Mouse (Mus musculus): ENCODE measurements around the gene Smoc2. TPM values are rescaled to one million over a fixed set of nuclear protein-coding genes. Genes with fewer than 3 reads are reported as not detected.

The Smoc2 gene
- polyA plus RNA-seq, 1 experiment from 2014 or later = 1.3 TPM

DNA sequence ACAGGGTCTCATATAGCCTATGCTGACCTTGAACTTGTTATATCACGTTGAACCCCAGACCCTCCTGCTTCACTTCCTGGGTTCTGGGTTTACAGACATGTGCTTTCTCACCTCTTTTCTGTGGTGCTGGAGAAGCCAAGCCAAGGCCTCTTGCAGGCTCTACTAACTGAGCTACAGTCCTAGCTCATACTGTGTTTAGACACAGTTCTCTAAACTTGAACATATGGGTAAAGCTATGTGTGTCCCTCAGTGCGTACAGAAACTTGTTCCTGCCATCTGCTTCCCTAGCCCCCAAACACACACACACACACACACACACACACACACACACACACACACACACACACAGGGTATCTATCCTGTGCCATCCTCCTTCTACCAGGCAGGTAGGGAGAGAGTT, 100.2 kb downstream of the Smoc2 start:
- Histone ChIP-seq H3K27me3 (replicated peaks; ENCODE audit: control insufficient read depth, insufficient read depth, low read length) (no peaks in the 10 kb centered on the region), H3K4me1 (ENCODE audit: control insufficient read depth, insufficient read depth, low read length) (no peaks in the 10 kb centered on the region), H3K4me3 (ENCODE audit: low read depth, low read length) (no peak overlapping the region), H3K9ac (ENCODE audit: low read length) (no peak overlapping the region), H3K27ac (ENCODE audit: low read depth, low read length) (no peak overlapping the region), H3K4me2 (ENCODE audit: low read length) (no peak overlapping the region), H3K9me3 (replicated peaks; ENCODE audit: control insufficient read depth, low read length) (no peaks in the 10 kb centered on the region), H3K36me3 (ENCODE audit: control insufficient read depth, insufficient read depth, low read length) (no peaks in the 10 kb centered on the region)
- peak; percentile 14 for DNase-seq (ENCODE audit: low spot score)
- WGBS = 80% methylated on average over 2 of the region's 2 CpGs
- peak; percentile 58; the same call in 1 of the 2 replicates for ATAC-seq

- no peak overlapping the region for H3K4me3 ChIP-seq (ENCODE audit: low read depth, low read length)
- DNase-seq (ENCODE audit: low spot score) (no peak), ATAC-seq (no peak)
- H3K36me3 ChIP-seq (ENCODE audit: control insufficient read depth, insufficient read depth, low read length) = no peaks in the 10 kb centered on the region
- H3K4me2 ChIP-seq (ENCODE audit: low read length) = no peak overlapping the region
- H3K27me3 ChIP-seq (replicated peaks; ENCODE audit: control insufficient read depth, insufficient read depth, low read length) = no peaks in the 10 kb centered on the region
- H3K27ac ChIP-seq (ENCODE audit: low read depth, low read length) = no peak overlapping the region
- no peaks in the 10 kb centered on the region for H3K4me1 ChIP-seq (ENCODE audit: control insufficient read depth, insufficient read depth, low read length)
- 92% methylated on average over 3 of the region's 3 CpGs for WGBS
- H3K9me3 ChIP-seq (replicated peaks; ENCODE audit: control insufficient read depth, low read length) = no peaks in the 10 kb centered on the region
- no peak overlapping the region for H3K9ac ChIP-seq (ENCODE audit: low read length)
Measured at GRCm38 (mm10) chr17:14379966-14380365, 100.7 kb downstream of the Smoc2 start.

DNA sequence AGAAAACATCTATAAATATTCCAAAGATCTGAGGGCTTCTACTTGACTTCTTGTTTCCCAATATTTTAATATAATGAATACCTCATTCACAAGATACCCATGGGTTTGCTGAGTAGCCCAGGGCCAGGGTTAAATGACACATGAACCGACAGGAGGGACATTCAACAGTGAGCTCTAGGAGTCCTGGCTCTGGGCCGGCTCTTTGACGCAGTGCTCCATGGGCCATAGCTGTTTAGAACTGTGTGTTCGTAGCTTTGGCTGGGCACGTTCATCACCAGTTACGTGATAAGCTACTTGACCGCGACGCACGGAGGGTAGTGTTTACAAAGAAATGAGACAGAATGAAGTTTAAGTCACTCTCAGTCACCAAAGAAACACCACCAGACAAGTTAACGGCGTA, 101.2 kb downstream of the Smoc2 start:
- no peaks in the 10 kb centered on the region for H3K4me1 ChIP-seq (ENCODE audit: control insufficient read depth, insufficient read depth, low read length)
- H3K9me3 ChIP-seq (replicated peaks; ENCODE audit: control insufficient read depth, low read length) = no peaks in the 10 kb centered on the region
- ATAC-seq (no peak), DNase-seq (ENCODE audit: low spot score) (no peak)
- H3K4me2 ChIP-seq (ENCODE audit: low read length) = no peak overlapping the region
- H3K36me3 ChIP-seq (ENCODE audit: control insufficient read depth, insufficient read depth, low read length) = no peaks in the 10 kb centered on the region
- H3K27ac ChIP-seq (ENCODE audit: low read depth, low read length) = no peak overlapping the region
- no peak overlapping the region for H3K9ac ChIP-seq (ENCODE audit: low read length)
- H3K27me3 ChIP-seq (replicated peaks; ENCODE audit: control insufficient read depth, insufficient read depth, low read length) = no peaks in the 10 kb centered on the region
- H3K4me3 ChIP-seq (ENCODE audit: low read depth, low read length) = no peak overlapping the region
- WGBS = 85% methylated on average over 12 of the region's 12 CpGs

GRCm38 (mm10) chr17:14381482-14381881, 102.2 kb downstream of the Smoc2 start:
- Histone ChIP-seq H3K36me3 (ENCODE audit: control insufficient read depth, insufficient read depth, low read length) (no peaks in the 10 kb centered on the region), H3K4me1 (ENCODE audit: control insufficient read depth, insufficient read depth, low read length) (no peaks in the 10 kb centered on the region), H3K27me3 (replicated peaks; ENCODE audit: control insufficient read depth, insufficient read depth, low read length) (no peaks in the 10 kb centered on the region), H3K9ac (ENCODE audit: low read length) (no peak overlapping the region), H3K9me3 (replicated peaks; ENCODE audit: control insufficient read depth, low read length) (no peaks in the 10 kb centered on the region), H3K27ac (ENCODE audit: low read depth, low read length) (no peak overlapping the region), H3K4me2 (ENCODE audit: low read length) (no peak overlapping the region), H3K4me3 (ENCODE audit: low read depth, low read length) (no peak overlapping the region)
- 68% methylated on average over 7 of the region's 7 CpGs for WGBS
- ATAC-seq (no peak), DNase-seq (ENCODE audit: low spot score) (no peak)

GRCm38 (mm10) chr17:14383981-14384380, 104.7 kb downstream of the Smoc2 start:
- H3K36me3 ChIP-seq (ENCODE audit: control insufficient read depth, insufficient read depth, low read length) = no peaks in the 10 kb centered on the region
- H3K4me3 ChIP-seq (ENCODE audit: low read depth, low read length) = no peak overlapping the region
- no peaks in the 10 kb centered on the region for H3K27me3 ChIP-seq (replicated peaks; ENCODE audit: control insufficient read depth, insufficient read depth, low read length)
- H3K4me2 ChIP-seq (ENCODE audit: low read length) = no peak overlapping the region
- DNase-seq (ENCODE audit: low spot score) = no peak
- no peak for ATAC-seq
- 90% methylated on average over 4 of the region's 4 CpGs for WGBS
- no peak overlapping the region for H3K9ac ChIP-seq (ENCODE audit: low read length)
- no peak overlapping the region for H3K27ac ChIP-seq (ENCODE audit: low read depth, low read length)
- H3K9me3 ChIP-seq (replicated peaks; ENCODE audit: control insufficient read depth, low read length) = no peaks in the 10 kb centered on the region
- H3K4me1 ChIP-seq (ENCODE audit: control insufficient read depth, insufficient read depth, low read length) = no peaks in the 10 kb centered on the region

DNA sequence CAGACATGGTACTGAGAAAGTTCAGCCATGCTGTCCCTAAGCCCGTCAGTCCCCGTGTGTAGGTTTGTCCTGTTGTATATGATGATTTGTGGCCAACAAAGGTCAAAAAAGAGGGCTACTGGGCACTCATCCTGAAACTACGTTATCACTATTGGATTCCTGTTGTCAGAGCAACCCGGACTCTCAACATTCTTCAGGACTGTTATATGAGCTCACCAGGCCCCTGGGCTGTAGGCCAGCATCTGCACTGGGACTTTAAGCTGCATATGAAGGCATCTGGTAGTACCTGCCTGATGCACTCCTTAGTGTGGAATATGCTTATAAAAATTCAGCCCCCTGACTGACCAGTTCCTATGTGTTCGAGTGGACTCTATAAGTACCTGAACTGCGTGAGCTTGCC, 105.7 kb downstream of the Smoc2 start:
- Histone ChIP-seq H3K27me3 (replicated peaks; ENCODE audit: control insufficient read depth, insufficient read depth, low read length) (no peaks in the 10 kb centered on the region), H3K27ac (ENCODE audit: low read depth, low read length) (no peak overlapping the region), H3K4me1 (ENCODE audit: control insufficient read depth, insufficient read depth, low read length) (no peaks in the 10 kb centered on the region), H3K9me3 (replicated peaks; ENCODE audit: control insufficient read depth, low read length) (no peaks in the 10 kb centered on the region), H3K4me3 (ENCODE audit: low read depth, low read length) (no peak overlapping the region), H3K4me2 (ENCODE audit: low read length) (no peak overlapping the region), H3K9ac (ENCODE audit: low read length) (no peak overlapping the region), H3K36me3 (ENCODE audit: control insufficient read depth, insufficient read depth, low read length) (no peaks in the 10 kb centered on the region)
- no peak for ATAC-seq
- DNase-seq (ENCODE audit: low spot score) = no peak
- WGBS = 92% methylated on average over 6 of the region's 6 CpGs

DNA sequence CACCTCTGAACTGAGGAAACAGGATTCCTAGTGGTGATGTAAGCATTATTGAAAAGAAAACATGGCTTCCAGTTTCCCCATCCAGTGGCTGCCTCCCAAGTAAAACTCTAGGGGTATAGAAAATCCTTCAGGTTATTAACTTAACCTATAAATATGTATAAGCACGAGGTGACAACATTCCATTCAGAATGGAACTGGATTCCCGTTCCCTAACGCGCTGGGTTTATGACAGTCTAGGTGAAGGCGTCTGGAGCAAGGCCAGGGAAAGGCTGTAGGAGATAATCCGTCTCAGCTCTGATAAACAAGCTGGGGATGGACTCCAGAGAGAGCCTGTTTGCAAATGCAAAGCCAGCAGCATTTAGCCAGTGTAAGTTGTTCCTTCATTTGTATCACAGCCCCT, 108.0 kb downstream of the Smoc2 start:
- DNase-seq (ENCODE audit: low spot score) (no peak), ATAC-seq (no peak)
- Histone ChIP-seq H3K36me3 (ENCODE audit: control insufficient read depth, insufficient read depth, low read length) (no peaks in the 10 kb centered on the region), H3K9me3 (replicated peaks; ENCODE audit: control insufficient read depth, low read length) (no peaks in the 10 kb centered on the region), H3K27me3 (replicated peaks; ENCODE audit: control insufficient read depth, insufficient read depth, low read length) (no peaks in the 10 kb centered on the region), H3K4me2 (ENCODE audit: low read length) (no peak overlapping the region), H3K4me3 (ENCODE audit: low read depth, low read length) (no peak overlapping the region), H3K9ac (ENCODE audit: low read length) (no peak overlapping the region), H3K4me1 (ENCODE audit: control insufficient read depth, insufficient read depth, low read length) (no peaks in the 10 kb centered on the region), H3K27ac (ENCODE audit: low read depth, low read length) (no peak overlapping the region)
- 59% methylated on average over 6 of the region's 6 CpGs for WGBS

DNA sequence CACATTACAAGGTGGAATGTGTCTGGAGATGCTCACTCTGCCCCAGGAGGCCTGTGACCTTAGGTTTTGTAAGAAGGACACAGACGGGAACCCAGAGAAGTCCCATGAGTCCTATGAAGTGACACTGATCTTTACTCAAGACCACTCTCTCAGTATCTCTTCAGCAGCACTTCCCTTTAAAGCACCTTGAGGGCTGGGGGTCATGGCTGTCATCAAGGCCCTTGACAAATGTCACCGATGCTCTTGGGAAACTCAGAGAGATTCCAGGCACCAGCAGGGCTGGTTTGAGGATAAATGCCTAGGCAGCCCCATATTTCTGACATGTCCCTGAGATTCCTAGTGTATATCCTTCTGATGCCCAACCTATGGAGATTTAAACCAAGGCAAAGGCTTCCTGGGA, 113.1 kb downstream of the Smoc2 start:
- Histone ChIP-seq H3K36me3 (ENCODE audit: control insufficient read depth, insufficient read depth, low read length) (no peaks in the 10 kb centered on the region), H3K4me1 (ENCODE audit: control insufficient read depth, insufficient read depth, low read length) (no peaks in the 10 kb centered on the region), H3K9me3 (replicated peaks; ENCODE audit: control insufficient read depth, low read length) (no peaks in the 10 kb centered on the region), H3K27me3 (replicated peaks; ENCODE audit: control insufficient read depth, insufficient read depth, low read length) (no peaks in the 10 kb centered on the region), H3K4me2 (ENCODE audit: low read length) (no peak overlapping the region), H3K27ac (ENCODE audit: low read depth, low read length) (no peak overlapping the region), H3K9ac (ENCODE audit: low read length) (no peak overlapping the region), H3K4me3 (ENCODE audit: low read depth, low read length) (no peak overlapping the region)
- 94% methylated on average over 2 of the region's 2 CpGs for WGBS
- no peak for ATAC-seq
- no peak for DNase-seq (ENCODE audit: low spot score)

DNA sequence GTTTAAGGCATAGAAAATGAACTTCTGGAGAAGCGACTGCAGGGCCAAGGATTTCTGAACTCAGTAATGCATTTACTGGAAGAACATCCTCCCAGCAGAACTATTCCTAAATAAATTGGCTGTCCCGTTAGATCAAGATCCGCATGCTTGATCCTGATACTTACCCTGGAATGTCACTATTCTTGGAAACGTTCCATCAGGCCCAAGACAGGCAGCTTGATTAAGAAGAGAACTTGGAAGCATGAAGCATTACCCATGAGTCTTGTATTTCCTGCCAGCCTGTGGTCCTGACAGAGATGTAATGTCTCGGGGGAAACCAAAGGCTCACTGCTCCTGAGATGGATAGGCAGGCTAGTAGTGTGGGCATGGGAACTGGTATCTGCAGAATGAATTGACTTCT, 115.6 kb downstream of the Smoc2 start:
- 80% methylated on average over 5 of the region's 5 CpGs for WGBS
- no peak for DNase-seq (ENCODE audit: low spot score)

More for the DNA sequence above, 115.6 kb downstream of the Smoc2 start:
- no peak overlapping the region for H3K9ac ChIP-seq (ENCODE audit: low read length)
- H3K4me3 ChIP-seq (ENCODE audit: low read depth, low read length) = no peak overlapping the region
- H3K36me3 ChIP-seq (ENCODE audit: control insufficient read depth, insufficient read depth, low read length) = no peaks in the 10 kb centered on the region
- no peak overlapping the region for H3K27ac ChIP-seq (ENCODE audit: low read depth, low read length)
- H3K4me2 ChIP-seq (ENCODE audit: low read length) = no peak overlapping the region
- H3K4me1 ChIP-seq (ENCODE audit: control insufficient read depth, insufficient read depth, low read length) = no peaks in the 10 kb centered on the region
- H3K27me3 ChIP-seq (replicated peaks; ENCODE audit: control insufficient read depth, insufficient read depth, low read length) = no peaks in the 10 kb centered on the region
- no peak for ATAC-seq
- H3K9me3 ChIP-seq (replicated peaks; ENCODE audit: control insufficient read depth, low read length) = no peaks in the 10 kb centered on the region
